Mouse (Mus musculus): ENCODE measurements around the gene Mcrip1. TPM values are rescaled to one million over a fixed set of nuclear protein-coding genes. Genes with fewer than 3 reads are reported as not detected.
"Not testable (repeated sequence)": the region's sequence is repeated elsewhere in the genome, so short reads cannot be mapped to it uniquely, and the experiment has no call there.

Gene Mcrip1
- polyA plus RNA-seq, 1 experiment: 191 TPM

DNA sequence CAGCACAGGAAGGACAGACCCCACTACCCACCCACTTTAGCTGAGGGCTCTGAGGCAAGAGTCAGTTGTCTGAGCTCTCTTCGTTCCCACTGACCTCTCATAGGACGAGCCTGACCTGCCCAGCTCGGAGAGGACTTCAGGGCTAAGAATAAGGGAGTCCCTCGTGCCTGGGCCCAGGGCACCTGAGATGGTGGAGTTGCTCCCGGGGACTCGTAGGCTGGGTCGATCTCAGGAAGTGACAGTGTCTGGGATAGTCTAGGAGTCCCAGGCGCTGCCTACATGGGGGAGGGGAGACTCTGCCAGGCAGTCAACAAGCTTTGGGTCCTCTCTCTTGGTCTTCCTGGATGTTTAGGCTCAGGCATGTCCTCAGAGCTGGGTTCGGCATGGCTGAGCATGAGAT, 29.0 kb downstream of the Mcrip1 start:
- Histone ChIP-seq H3K4me1 (replicated peaks; ENCODE audit: control insufficient read depth, insufficient read depth, low read length) (no peaks in the 10 kb centered on the region), H3K27me3 (ENCODE audit: control insufficient read depth, insufficient read depth, low read length) (no peaks in the 10 kb centered on the region), H3K27ac (ENCODE audit: control insufficient read depth, insufficient read depth, low read length) (no peak overlapping the region), H3K36me3 (ENCODE audit: control insufficient read depth, insufficient read depth, low read length) (no peaks in the 10 kb centered on the region), H3K4me3 (ENCODE audit: control insufficient read depth, insufficient read depth, low read length) (no peak overlapping the region)
- 87% methylated on average over 9 of the region's 9 CpGs for WGBS
- DNase-seq: no peak
- TF ChIP-seq CTCF (IDR thresholded peaks at IDR 0.05; ENCODE audit: borderline replicate concordance, control insufficient read depth, extremely low read depth, insufficient read depth, low read length, poor library complexity): no peak
- TF ChIP-seq POLR2A (IDR thresholded peaks at IDR 0.05; ENCODE audit: control insufficient read depth, extremely low read depth, insufficient read depth, low read length, poor library complexity): no peak

DNA sequence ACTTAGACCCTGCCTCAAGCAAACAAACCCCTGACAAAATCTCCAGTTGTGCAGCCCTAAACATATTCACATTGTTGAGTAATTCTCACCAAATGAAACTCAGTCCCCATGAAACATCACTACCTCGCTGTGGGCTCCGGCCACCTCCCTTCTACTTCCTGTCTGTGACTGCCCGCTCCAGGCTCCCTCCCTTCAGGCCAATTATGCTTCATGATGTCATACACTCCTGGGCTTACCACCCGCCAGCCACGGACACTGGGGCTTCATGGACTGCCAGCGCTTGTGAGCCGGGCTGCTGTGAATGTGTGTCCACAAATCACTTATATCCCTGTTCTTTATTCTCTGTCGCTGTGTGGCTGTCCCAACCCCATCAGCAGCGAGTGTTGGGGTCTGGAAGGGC, 29.8 kb downstream of the Mcrip1 start:
- Histone ChIP-seq H3K4me1 (replicated peaks; ENCODE audit: control insufficient read depth, insufficient read depth, low read length) (no peaks in the 10 kb centered on the region), H3K4me3 (ENCODE audit: control insufficient read depth, insufficient read depth, low read length) (no peak overlapping the region), H3K27ac (ENCODE audit: control insufficient read depth, insufficient read depth, low read length) (no peak overlapping the region)

DNA sequence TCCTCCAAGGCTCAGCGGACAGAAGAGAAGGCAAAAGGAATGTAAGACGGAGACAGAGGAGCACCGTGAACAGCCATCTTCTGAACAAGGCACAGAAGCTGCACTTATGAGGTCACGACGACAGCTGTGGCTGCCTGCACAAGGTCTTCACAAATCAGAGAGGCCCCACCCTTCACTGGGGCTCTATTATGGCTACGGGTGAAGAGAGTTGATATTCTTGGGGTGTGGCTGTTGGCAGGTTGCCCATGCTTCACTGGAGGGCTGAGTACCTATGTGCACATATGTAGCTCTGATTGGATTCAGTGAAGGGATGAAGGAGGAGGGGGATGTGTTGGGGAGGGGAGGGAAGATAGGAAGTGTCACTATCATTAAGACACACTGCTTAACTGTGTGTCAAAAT, 31.0 kb downstream of the Mcrip1 start:
- H3K4me3 ChIP-seq (ENCODE audit: control insufficient read depth, insufficient read depth, low read length): no peak overlapping the region
- no peak overlapping the region for H3K27ac ChIP-seq (ENCODE audit: control insufficient read depth, insufficient read depth, low read length)
- H3K4me1 ChIP-seq (replicated peaks; ENCODE audit: control insufficient read depth, insufficient read depth, low read length): no peaks in the 10 kb centered on the region
- 79% methylated on average over 6 of the region's 6 CpGs for WGBS
- TF ChIP-seq CTCF (IDR thresholded peaks at IDR 0.05; ENCODE audit: borderline replicate concordance, control insufficient read depth, extremely low read depth, insufficient read depth, low read length, poor library complexity) (no peak), POLR2A (IDR thresholded peaks at IDR 0.05; ENCODE audit: control insufficient read depth, extremely low read depth, insufficient read depth, low read length, poor library complexity) (no peak)
- no peaks in the 10 kb centered on the region for H3K36me3 ChIP-seq (ENCODE audit: control insufficient read depth, insufficient read depth, low read length)
- no peaks in the 10 kb centered on the region for H3K27me3 ChIP-seq (ENCODE audit: control insufficient read depth, insufficient read depth, low read length)
- no peak for DNase-seq

More for the DNA sequence above, 29.8 kb downstream of the Mcrip1 start:
- WGBS: 73% methylated on average over 9 of the region's 9 CpGs
- DNase-seq: no peak
- Histone ChIP-seq H3K27me3 (ENCODE audit: control insufficient read depth, insufficient read depth, low read length) (no peaks in the 10 kb centered on the region), H3K36me3 (ENCODE audit: control insufficient read depth, insufficient read depth, low read length) (no peaks in the 10 kb centered on the region)
- TF ChIP-seq CTCF (IDR thresholded peaks at IDR 0.05; ENCODE audit: borderline replicate concordance, control insufficient read depth, extremely low read depth, insufficient read depth, low read length, poor library complexity) (no peak), POLR2A (IDR thresholded peaks at IDR 0.05; ENCODE audit: control insufficient read depth, extremely low read depth, insufficient read depth, low read length, poor library complexity) (no peak)

DNA sequence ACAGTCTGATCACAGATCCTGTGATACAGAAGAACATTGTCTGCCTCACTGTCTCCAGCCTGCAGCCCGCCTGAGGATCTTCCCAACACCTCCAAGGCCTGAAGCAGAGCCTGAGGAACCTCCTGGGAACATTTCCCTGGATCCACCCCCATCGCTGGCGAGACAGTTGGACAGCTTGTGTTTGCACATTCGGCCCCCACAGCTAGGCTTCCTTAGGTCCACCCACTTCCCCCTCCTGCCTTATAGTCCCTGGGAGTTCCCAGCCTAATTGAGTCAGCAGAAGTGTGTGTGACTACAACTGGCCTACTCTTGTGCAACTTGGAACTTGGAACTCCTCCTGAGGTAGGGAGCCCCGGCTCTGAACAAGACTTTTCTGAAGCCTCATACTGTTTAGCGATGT, 31.5 kb downstream of the Mcrip1 start:
- no peaks in the 10 kb centered on the region for H3K27me3 ChIP-seq (ENCODE audit: control insufficient read depth, insufficient read depth, low read length)
- no peak for DNase-seq
- WGBS: 65% methylated on average over 6 of the region's 6 CpGs
- H3K36me3 ChIP-seq (ENCODE audit: control insufficient read depth, insufficient read depth, low read length): no peaks in the 10 kb centered on the region
- H3K4me1 ChIP-seq (replicated peaks; ENCODE audit: control insufficient read depth, insufficient read depth, low read length): no peaks in the 10 kb centered on the region
- TF ChIP-seq POLR2A (IDR thresholded peaks at IDR 0.05; ENCODE audit: control insufficient read depth, extremely low read depth, insufficient read depth, low read length, poor library complexity) (no peak), CTCF (IDR thresholded peaks at IDR 0.05; ENCODE audit: borderline replicate concordance, control insufficient read depth, extremely low read depth, insufficient read depth, low read length, poor library complexity) (no peak)
- no peak overlapping the region for H3K27ac ChIP-seq (ENCODE audit: control insufficient read depth, insufficient read depth, low read length)
- no peak overlapping the region for H3K4me3 ChIP-seq (ENCODE audit: control insufficient read depth, insufficient read depth, low read length)

DNA sequence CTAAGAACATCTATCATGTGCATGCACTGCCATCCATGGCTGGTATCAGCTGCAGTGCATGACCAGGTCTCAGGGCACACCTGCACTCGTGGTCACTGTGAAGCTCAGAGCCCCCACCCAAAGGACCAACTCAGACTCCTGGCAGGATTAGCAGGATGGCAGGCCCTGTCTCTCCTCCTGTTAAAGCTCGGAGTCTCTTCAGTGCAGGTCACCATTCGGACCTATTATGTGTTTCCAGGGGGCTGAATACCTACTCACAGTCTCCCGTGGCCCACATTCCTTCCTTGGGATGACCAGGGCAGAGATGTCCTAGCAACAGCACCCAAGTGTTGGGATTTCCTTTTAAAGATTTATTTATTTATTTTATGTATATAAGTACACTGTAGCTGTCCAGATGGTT, 32.4 kb downstream of the Mcrip1 start:
- H3K27me3 ChIP-seq (ENCODE audit: control insufficient read depth, insufficient read depth, low read length): no peaks in the 10 kb centered on the region
- no peak for DNase-seq
- no peak overlapping the region for H3K27ac ChIP-seq (ENCODE audit: control insufficient read depth, insufficient read depth, low read length)
- no peaks in the 10 kb centered on the region for H3K4me1 ChIP-seq (replicated peaks; ENCODE audit: control insufficient read depth, insufficient read depth, low read length)
- no peaks in the 10 kb centered on the region for H3K36me3 ChIP-seq (ENCODE audit: control insufficient read depth, insufficient read depth, low read length)
- H3K4me3 ChIP-seq (ENCODE audit: control insufficient read depth, insufficient read depth, low read length): no peak overlapping the region
- TF ChIP-seq POLR2A (IDR thresholded peaks at IDR 0.05; ENCODE audit: control insufficient read depth, extremely low read depth, insufficient read depth, low read length, poor library complexity): no peak
- TF ChIP-seq CTCF (IDR thresholded peaks at IDR 0.05; ENCODE audit: borderline replicate concordance, control insufficient read depth, extremely low read depth, insufficient read depth, low read length, poor library complexity): no peak
- WGBS: 94% methylated on average over 4 of the region's 4 CpGs

DNA sequence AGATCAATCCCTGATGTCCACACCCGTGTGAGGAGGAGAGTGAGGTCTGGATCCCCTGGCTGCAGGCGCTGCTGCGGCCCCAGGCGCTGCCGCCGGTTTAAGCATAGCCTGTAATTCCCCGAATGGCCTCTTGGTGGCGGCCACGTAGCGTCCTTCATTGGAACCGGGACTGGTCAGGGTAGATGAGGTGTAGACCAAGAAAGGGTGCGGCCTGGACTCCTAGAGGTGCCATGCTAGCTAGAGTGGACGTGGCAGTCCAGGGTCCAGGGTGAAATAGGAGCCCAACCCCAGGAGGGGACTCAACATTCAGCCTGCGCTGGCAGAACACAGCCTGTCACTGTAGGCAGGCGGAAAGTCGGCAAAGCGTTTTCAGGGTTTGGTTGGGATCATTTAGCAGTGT, 33.9 kb downstream of the Mcrip1 start:
- Histone ChIP-seq H3K27me3 (ENCODE audit: control insufficient read depth, insufficient read depth, low read length) (no peaks in the 10 kb centered on the region), H3K4me3 (ENCODE audit: control insufficient read depth, insufficient read depth, low read length) (no peak overlapping the region), H3K36me3 (ENCODE audit: control insufficient read depth, insufficient read depth, low read length) (no peaks in the 10 kb centered on the region), H3K27ac (ENCODE audit: control insufficient read depth, insufficient read depth, low read length) (no peak overlapping the region), H3K4me1 (replicated peaks; ENCODE audit: control insufficient read depth, insufficient read depth, low read length) (peaks cover 9% of the 10 kb centered on the region)
- 26% methylated on average over 17 of the region's 17 CpGs for WGBS
- DNase-seq: peak; percentile 84
- no peak for TF ChIP-seq POLR2A (IDR thresholded peaks at IDR 0.05; ENCODE audit: control insufficient read depth, extremely low read depth, insufficient read depth, low read length, poor library complexity)
- peak; percentile 91 for TF ChIP-seq CTCF (IDR thresholded peaks at IDR 0.05; ENCODE audit: borderline replicate concordance, control insufficient read depth, extremely low read depth, insufficient read depth, low read length, poor library complexity)

DNA sequence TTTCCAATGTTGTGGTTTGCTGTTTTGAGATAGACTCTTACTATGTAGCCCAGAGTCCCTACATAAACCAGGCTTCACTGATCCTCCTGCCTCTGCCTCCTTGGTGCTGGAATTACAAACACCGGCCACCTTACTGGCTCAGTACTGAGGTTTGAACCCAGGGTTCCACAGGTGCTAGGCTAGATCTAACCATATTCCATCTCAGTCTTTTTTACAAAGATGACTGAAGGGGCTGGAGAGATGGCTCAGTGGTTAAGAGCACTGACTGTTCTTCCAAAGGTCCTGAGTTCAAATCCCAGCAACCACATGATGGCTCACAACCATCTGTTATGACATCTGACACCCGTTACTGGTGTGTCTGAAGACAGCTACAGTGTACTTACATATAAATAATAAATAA, 35.3 kb downstream of the Mcrip1 start:
- 92% methylated on average over 2 of the region's 2 CpGs for WGBS
- not testable (repeated sequence) for H3K27ac ChIP-seq (ENCODE audit: control insufficient read depth, insufficient read depth, low read length); H3K27me3 ChIP-seq (ENCODE audit: control insufficient read depth, insufficient read depth, low read length); H3K4me3 ChIP-seq (ENCODE audit: control insufficient read depth, insufficient read depth, low read length); DNase-seq; H3K36me3 ChIP-seq (ENCODE audit: control insufficient read depth, insufficient read depth, low read length)
- H3K4me1 ChIP-seq (replicated peaks; ENCODE audit: control insufficient read depth, insufficient read depth, low read length): peaks cover 20% of the 10 kb centered on the region

All from thymus, adult 2 months (tissue).